Mouse (Mus musculus): ENCODE measurements around the gene Dennd4c. TPM values are rescaled to one million over a fixed set of nuclear protein-coding genes. Genes with fewer than 3 reads are reported as not detected.
"Not testable (repeated sequence)": the region's sequence is repeated elsewhere in the genome, so short reads cannot be mapped to it uniquely, and the experiment has no call there.

Gene Dennd4c
- polyA plus RNA-seq, 1 experiment from 2014 or later = 3.1 TPM

DNA sequence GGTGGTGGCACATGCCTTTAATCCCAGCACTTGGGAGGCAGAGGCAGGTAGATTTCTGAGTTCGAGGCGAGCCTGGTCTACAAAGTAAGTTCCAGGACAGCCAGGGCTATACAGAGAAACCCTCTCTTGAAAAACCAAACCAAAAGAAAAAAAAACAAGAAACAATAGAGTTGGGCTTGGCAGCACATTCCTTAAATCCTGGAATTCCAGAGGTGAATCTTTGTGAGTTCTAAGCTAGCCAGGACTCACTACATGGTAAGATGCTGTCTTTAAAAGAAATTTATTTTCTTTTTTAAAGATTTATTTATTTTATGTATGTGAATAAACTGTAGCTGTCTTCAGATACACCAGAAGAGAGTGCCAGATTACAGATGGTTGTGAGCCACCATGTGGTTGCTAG, 92.8 kb downstream of the Dennd4c start:
- not testable (repeated sequence) for H3K4me1 ChIP-seq (ENCODE audit: control insufficient read depth, insufficient read depth, low read length); H3K4me2 ChIP-seq (ENCODE audit: low read length); DNase-seq (ENCODE audit: low spot score); H3K4me3 ChIP-seq (ENCODE audit: low read depth, low read length); H3K9ac ChIP-seq (ENCODE audit: low read length); H3K27ac ChIP-seq (ENCODE audit: low read depth, low read length); H3K27me3 ChIP-seq (replicated peaks; ENCODE audit: control insufficient read depth, insufficient read depth, low read length); ATAC-seq; H3K9me3 ChIP-seq (replicated peaks; ENCODE audit: control insufficient read depth, low read length)
- WGBS = 98% methylated on average over 2 of the region's 2 CpGs
- peaks cover 59% of the 10 kb centered on the region for H3K36me3 ChIP-seq (ENCODE audit: control insufficient read depth, insufficient read depth, low read length)

GRCm38 (mm10) chr4:86845384-86845783, 97.0 kb downstream of the Dennd4c start:
- Histone ChIP-seq H3K4me3 (ENCODE audit: low read depth, low read length) (no peak overlapping the region), H3K4me2 (ENCODE audit: low read length) (no peak overlapping the region), H3K36me3 (ENCODE audit: control insufficient read depth, insufficient read depth, low read length) (peaks cover 48% of the 10 kb centered on the region), H3K4me1 (ENCODE audit: control insufficient read depth, insufficient read depth, low read length) (no peaks in the 10 kb centered on the region), H3K27ac (ENCODE audit: low read depth, low read length) (no peak overlapping the region), H3K9ac (ENCODE audit: low read length) (no peak overlapping the region), H3K27me3 (replicated peaks; ENCODE audit: control insufficient read depth, insufficient read depth, low read length) (no peaks in the 10 kb centered on the region), H3K9me3 (replicated peaks; ENCODE audit: control insufficient read depth, low read length) (no peaks in the 10 kb centered on the region)
- DNase-seq (ENCODE audit: low spot score) (no peak), ATAC-seq (no peak)
- WGBS = 98% methylated on average over 3 of the region's 3 CpGs

- H3K9me3 ChIP-seq (replicated peaks; ENCODE audit: control insufficient read depth, low read length) = no peaks in the 10 kb centered on the region
- H3K4me2 ChIP-seq (ENCODE audit: low read length) = no peak overlapping the region
- DNase-seq (ENCODE audit: low spot score) = no peak
- WGBS = 95% methylated on average over 2 of the region's 2 CpGs
- peaks cover 44% of the 10 kb centered on the region for H3K36me3 ChIP-seq (ENCODE audit: control insufficient read depth, insufficient read depth, low read length)
- H3K27ac ChIP-seq (ENCODE audit: low read depth, low read length) = no peak overlapping the region
- no peak overlapping the region for H3K4me3 ChIP-seq (ENCODE audit: low read depth, low read length)
- H3K27me3 ChIP-seq (replicated peaks; ENCODE audit: control insufficient read depth, insufficient read depth, low read length) = no peaks in the 10 kb centered on the region
- no peak overlapping the region for H3K9ac ChIP-seq (ENCODE audit: low read length)
- H3K4me1 ChIP-seq (ENCODE audit: control insufficient read depth, insufficient read depth, low read length) = no peaks in the 10 kb centered on the region
- no peak for ATAC-seq
Observed at GRCm38 (mm10) chr4:86847246-86847645, 98.9 kb downstream of the Dennd4c start.

DNA sequence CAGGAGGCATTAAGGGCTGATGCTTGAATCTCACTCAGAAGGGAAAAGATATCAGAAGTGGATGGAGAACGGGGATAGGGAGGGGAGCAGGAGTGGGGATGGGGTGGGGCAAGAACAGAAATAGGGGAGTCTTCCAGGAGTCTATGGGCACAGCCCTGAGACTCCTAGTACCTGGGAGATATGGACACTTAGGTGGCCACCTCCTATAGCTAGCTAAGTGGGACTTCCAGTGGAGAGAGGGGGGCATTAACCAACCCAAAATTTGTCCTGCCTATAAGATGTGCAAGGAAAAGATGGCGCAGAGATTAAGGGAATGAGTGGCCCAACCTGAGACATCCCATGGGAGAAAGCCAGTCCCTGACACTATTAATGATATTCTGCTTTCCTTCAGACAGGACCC, 103.0 kb downstream of the Dennd4c start:
- ATAC-seq = peak; percentile 24; the same call in 1 of the 2 replicates

GRCm38 (mm10) chr4:86852018-86852417, 103.7 kb downstream of the Dennd4c start:
- WGBS = 76% methylated on average over 3 of the region's 3 CpGs
- DNase-seq (ENCODE audit: low spot score) (no peak), ATAC-seq (no peak)
- Histone ChIP-seq H3K9ac (ENCODE audit: low read length) (no peak overlapping the region), H3K27ac (ENCODE audit: low read depth, low read length) (no peak overlapping the region), H3K4me2 (ENCODE audit: low read length) (no peak overlapping the region), H3K4me3 (ENCODE audit: low read depth, low read length) (no peak overlapping the region), H3K36me3 (ENCODE audit: control insufficient read depth, insufficient read depth, low read length) (peaks cover 51% of the 10 kb centered on the region), H3K27me3 (replicated peaks; ENCODE audit: control insufficient read depth, insufficient read depth, low read length) (no peaks in the 10 kb centered on the region), H3K9me3 (replicated peaks; ENCODE audit: control insufficient read depth, low read length) (no peaks in the 10 kb centered on the region), H3K4me1 (ENCODE audit: control insufficient read depth, insufficient read depth, low read length) (no peaks in the 10 kb centered on the region)

More for the DNA sequence above, 103.0 kb downstream of the Dennd4c start:
- DNase-seq (ENCODE audit: low spot score) = no peak
- Histone ChIP-seq H3K4me3 (ENCODE audit: low read depth, low read length) (no peak overlapping the region), H3K9ac (ENCODE audit: low read length) (no peak overlapping the region), H3K9me3 (replicated peaks; ENCODE audit: control insufficient read depth, low read length) (no peaks in the 10 kb centered on the region), H3K4me2 (ENCODE audit: low read length) (no peak overlapping the region), H3K27ac (ENCODE audit: low read depth, low read length) (no peak overlapping the region), H3K27me3 (replicated peaks; ENCODE audit: control insufficient read depth, insufficient read depth, low read length) (no peaks in the 10 kb centered on the region), H3K36me3 (ENCODE audit: control insufficient read depth, insufficient read depth, low read length) (peaks cover 53% of the 10 kb centered on the region), H3K4me1 (ENCODE audit: control insufficient read depth, insufficient read depth, low read length) (no peaks in the 10 kb centered on the region)
- 88% methylated on average over 2 of the region's 2 CpGs for WGBS

DNA sequence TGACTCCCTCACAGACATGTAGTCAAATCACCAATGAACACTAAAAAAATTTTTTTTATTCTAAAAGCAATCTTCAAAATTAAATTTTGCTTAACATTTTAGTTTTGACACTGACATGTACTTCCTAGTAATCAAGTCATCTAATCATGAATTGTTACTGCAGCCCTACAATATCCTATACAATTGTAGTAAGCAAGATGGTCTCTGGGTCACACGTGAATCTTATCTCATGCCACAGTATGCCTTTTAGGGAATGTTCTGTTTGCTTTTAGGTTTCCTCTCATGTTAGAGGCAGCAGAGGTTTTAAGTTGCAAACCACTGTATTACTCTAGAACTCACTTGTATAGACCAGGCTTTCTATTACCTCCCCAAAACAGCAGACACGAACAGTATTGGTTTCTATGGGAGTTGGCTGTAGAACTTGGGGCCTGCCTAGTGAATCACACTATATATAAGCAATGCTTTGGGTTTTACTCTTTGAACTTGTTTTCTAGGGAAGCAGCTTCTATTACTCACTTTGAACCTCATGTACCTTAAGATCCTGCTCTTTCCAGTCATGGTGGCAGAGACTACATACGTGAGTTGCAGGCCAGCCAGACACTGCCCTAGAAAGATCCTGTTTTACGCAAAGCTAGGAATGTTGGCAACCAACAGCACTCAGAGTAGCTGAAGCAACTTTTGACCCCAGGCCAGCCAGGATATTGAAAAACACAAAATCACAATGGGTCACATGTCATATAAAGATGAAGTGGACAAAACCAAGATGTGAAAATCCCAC, 104.6 kb downstream of the Dennd4c start:
- no peak overlapping the region for H3K27ac ChIP-seq (ENCODE audit: low read depth, low read length)
- WGBS = 96% methylated on average over 4 of the region's 4 CpGs
- H3K4me1 ChIP-seq (ENCODE audit: control insufficient read depth, insufficient read depth, low read length) = peaks cover 1% of the 10 kb centered on the region; the same call in 1 of the 2 replicates
- no peak for ATAC-seq
- no peaks in the 10 kb centered on the region for H3K27me3 ChIP-seq (replicated peaks; ENCODE audit: control insufficient read depth, insufficient read depth, low read length)
- no peak overlapping the region for H3K9ac ChIP-seq (ENCODE audit: low read length)
- H3K4me2 ChIP-seq (ENCODE audit: low read length) = no peak overlapping the region
- no peak for DNase-seq (ENCODE audit: low spot score)
- peaks cover 45% of the 10 kb centered on the region for H3K36me3 ChIP-seq (ENCODE audit: control insufficient read depth, insufficient read depth, low read length)
- H3K9me3 ChIP-seq (replicated peaks; ENCODE audit: control insufficient read depth, low read length) = no peaks in the 10 kb centered on the region
- H3K4me3 ChIP-seq (ENCODE audit: low read depth, low read length) = no peak overlapping the region

DNA sequence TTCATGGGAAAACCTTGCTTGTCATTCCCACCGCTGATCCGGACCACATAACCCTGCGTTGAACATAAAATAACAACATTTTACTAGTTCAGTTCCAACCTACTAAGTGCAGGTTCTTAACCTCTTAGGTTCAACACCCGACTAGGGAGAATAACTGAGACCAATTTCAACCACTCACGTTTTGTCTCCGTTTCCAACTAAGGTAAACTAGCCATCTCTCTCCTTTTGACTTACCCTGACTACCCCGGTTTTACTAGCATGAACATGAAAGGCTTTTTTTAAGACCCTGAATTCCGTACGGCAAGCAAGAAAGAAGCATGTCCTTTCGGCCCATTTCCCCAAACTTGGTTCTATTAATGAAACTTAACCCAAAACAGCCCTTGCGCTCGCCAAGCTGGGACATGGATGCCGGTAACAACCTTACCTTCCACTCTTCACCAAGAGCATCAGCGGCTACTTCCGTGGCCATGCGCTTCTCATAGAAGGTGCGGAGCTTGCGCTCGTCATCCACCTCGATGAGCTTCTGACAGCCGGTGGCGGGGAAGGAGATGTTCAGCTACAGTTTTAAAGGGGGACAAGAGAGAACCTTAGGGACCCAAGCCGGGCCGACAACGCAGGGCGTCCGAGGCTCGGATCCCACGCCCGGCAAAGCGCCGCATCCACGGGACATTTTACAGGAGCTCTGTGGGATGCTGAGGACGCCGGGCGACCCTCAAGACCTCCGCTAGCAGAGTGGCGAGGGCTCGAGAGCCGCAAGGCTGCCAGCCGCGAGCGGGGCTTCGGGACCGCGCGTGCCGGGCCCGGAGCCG, 108.2 kb downstream of the Dennd4c start:
- Histone ChIP-seq H3K36me3 (ENCODE audit: control insufficient read depth, insufficient read depth, low read length) (peaks cover 38% of the 10 kb centered on the region), H3K4me1 (ENCODE audit: control insufficient read depth, insufficient read depth, low read length) (peaks cover 4% of the 10 kb centered on the region; the same call in 1 of the 2 replicates), H3K9me3 (replicated peaks; ENCODE audit: control insufficient read depth, low read length) (no peaks in the 10 kb centered on the region), H3K27me3 (replicated peaks; ENCODE audit: control insufficient read depth, insufficient read depth, low read length) (no peaks in the 10 kb centered on the region), H3K4me2 (ENCODE audit: low read length) (peak overlapping the region; percentile 83), H3K27ac (ENCODE audit: low read depth, low read length) (peak overlapping the region; percentile 96), H3K4me3 (ENCODE audit: low read depth, low read length) (peak overlapping the region; percentile 92), H3K9ac (ENCODE audit: low read length) (peak overlapping the region; percentile 99)
- no peak for DNase-seq (ENCODE audit: low spot score)
- whole genome bisulfite sequencing = 2% methylated on average over 50 of the region's 50 CpGs
- ATAC-seq = peak; percentile 1; the same call in 1 of the 2 replicates

DNA sequence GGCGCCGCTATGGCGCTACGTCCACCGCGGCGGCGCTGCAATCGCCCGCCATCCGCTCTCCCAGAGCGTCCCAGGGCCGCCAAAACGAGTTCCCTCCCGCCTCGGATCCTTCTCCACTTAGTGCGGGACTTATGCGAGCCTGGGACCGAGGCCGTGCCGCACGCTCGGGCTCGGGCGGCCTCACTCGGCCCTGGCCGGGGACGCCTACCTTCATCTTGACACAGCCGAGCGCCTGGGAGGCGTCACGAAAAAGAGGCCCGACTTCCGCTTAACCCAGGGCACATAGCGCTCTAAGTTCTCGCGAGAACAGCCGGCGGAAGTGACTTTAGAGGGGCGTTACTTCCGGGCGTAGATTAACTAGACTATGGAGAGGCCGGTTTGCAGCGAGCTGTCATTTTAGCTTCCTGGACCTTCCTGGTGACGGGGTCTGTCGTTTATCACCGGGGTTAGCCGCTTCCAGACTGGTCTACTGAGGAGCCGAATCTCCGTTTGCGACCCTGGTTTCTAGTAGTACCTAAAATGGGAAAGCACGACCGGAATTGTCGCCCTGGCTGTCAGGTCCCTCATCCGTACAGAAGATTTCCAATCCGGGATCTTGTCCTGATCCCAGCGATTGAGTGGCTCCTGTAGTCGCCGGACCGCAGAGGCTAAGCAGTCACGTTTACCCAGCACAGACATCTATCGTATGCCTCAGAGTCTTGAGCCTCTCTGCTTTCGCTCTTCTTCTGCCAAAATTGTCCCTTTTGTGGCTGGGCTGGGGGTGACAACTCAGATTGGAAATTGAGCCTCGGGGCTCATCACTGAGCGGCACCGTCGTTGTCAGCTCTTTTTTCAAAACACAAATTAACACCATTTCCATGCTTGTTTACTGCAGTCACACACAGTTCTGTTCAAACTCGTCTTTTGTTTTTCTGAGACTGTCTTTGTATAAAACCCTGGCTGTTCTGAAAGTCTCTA, 109.0 kb downstream of the Dennd4c start, which contains the start of gene Rps6:
TSS of gene Rps6 (minus strand) at position 300 of the 957 bp plus-strand sequence.
- Histone ChIP-seq H3K9me3 (replicated peaks; ENCODE audit: control insufficient read depth, low read length) (no peaks in the 10 kb centered on the region), H3K9ac (ENCODE audit: low read length) (peak within 1 kb of the TSS; percentile 99), H3K36me3 (ENCODE audit: control insufficient read depth, insufficient read depth, low read length) (peaks cover 30% of the 10 kb centered on the region), H3K4me3 (ENCODE audit: low read depth, low read length) (peak within 1 kb of the TSS; percentile 92), H3K27ac (ENCODE audit: low read depth, low read length) (peak within 1 kb of the TSS; percentile 96), H3K27me3 (replicated peaks; ENCODE audit: control insufficient read depth, insufficient read depth, low read length) (no peaks in the 10 kb centered on the region), H3K4me2 (ENCODE audit: low read length) (peak within 1 kb of the TSS; percentile 83), H3K4me1 (ENCODE audit: control insufficient read depth, insufficient read depth, low read length) (peaks cover 4% of the 10 kb centered on the region; the same call in 1 of the 2 replicates)
- peak; percentile 99 for DNase-seq (ENCODE audit: low spot score)
- under 1% methylated on average over 67 of the region's 68 CpGs for WGBS
- peak; percentile 99 for ATAC-seq
